In the genomic region with DNA sequence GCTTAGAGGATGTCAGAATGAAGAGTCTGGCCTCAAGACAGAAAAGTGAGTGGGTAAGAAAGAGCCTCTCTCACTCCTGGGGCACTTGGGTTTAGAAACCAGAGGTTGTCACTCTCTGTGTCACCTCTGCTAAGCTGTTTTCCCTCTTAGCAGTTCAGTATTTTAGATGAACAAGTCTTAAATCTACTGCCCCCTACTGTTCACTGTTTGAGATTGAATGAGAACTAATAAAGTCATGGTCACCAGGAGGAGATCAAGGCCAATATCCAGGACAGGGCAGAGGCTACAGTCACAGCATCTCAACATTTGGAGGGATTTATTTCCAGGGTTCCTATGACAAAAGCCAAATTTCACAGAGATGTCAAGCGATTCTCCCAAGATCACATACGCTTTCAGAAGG, we compare ENCODE assay signal across 12 mouse cellular contexts.
A peak's percentile ranks its signal among the peaks of the same experiment; 100 is the strongest.
DNase-seq lines count a peak whose midpoint lies in the region; ATAC-seq and TF ChIP-seq lines count a peak whose summit lies in the region.
"Had no signal": no experiment of that assay in that cellular context is flagged by ENCODE, and none has a peak within 500 bp of the region (broad histone marks: within the 10 kb centered on the region; RNA-seq: fewer than 3 reads in every experiment).

No protein-coding gene starts in this region.

- 96% methylated on average over 2 of the region's 2 CpGs for WGBS in limb, embryonic 14.5 days
- 86% methylated on average over 2 of the region's 2 CpGs for WGBS in limb, embryonic 10.5 days
- WGBS in neural tube, embryonic 14.5 days, result 89% methylated on average over 2 of the region's 2 CpGs

- H3K4me2 ChIP-seq in limb, embryonic 14.5 days (replicated peaks; ENCODE audit: low read depth, low read length, severe bottlenecking), result no peak overlapping the region
- H3K4me2 ChIP-seq in neural tube, embryonic 14.5 days (ENCODE audit: low read depth, low read length), result peak overlapping the region; percentile 3; the same call in 1 of the 2 replicates
- H3K4me2 ChIP-seq: limb, embryonic 13.5 days had no signal

- H3K36me3 ChIP-seq in limb, embryonic 14.5 days (ENCODE audit: control insufficient read depth, insufficient read depth, low read length), result no peaks in the 10 kb centered on the region
- H3K36me3 ChIP-seq in limb, embryonic 10.5 days, result no peaks in the 10 kb centered on the region
- no peaks in the 10 kb centered on the region for H3K36me3 ChIP-seq in neural tube, embryonic 14.5 days (ENCODE audit: control insufficient read depth, insufficient read depth, low read length)
- H3K36me3 ChIP-seq: limb, embryonic 13.5 days had no signal

- peaks cover 22% of the 10 kb centered on the region; the same call in 1 of the 2 replicates for H3K4me1 ChIP-seq in limb, embryonic 14.5 days (ENCODE audit: control insufficient read depth, insufficient read depth, low read length)
- H3K4me1 ChIP-seq in limb, embryonic 10.5 days, result peaks cover 15% of the 10 kb centered on the region
- H3K4me1 ChIP-seq in neural tube, embryonic 14.5 days (ENCODE audit: control insufficient read depth, insufficient read depth, low read length), result peaks cover 21% of the 10 kb centered on the region

- ATAC-seq in limb, embryonic 14.5 days (ENCODE audit: low FRiP score, low read depth), result no peak
- no peak for ATAC-seq in neural tube, embryonic 14.5 days (ENCODE audit: low read depth)

- H3K9me3 ChIP-seq in limb, embryonic 14.5 days (ENCODE audit: control insufficient read depth, low read length), result no peaks in the 10 kb centered on the region
- no peaks in the 10 kb centered on the region for H3K9me3 ChIP-seq in limb, embryonic 10.5 days (replicated peaks)
- no peaks in the 10 kb centered on the region for H3K9me3 ChIP-seq in neural tube, embryonic 14.5 days (ENCODE audit: control insufficient read depth, low read length)
- H3K9me3 ChIP-seq: limb, embryonic 13.5 days had no signal

- no peak overlapping the region for H3K9ac ChIP-seq in limb, embryonic 14.5 days (ENCODE audit: low read depth, low read length, severe bottlenecking)
- H3K9ac ChIP-seq in neural tube, embryonic 14.5 days (replicated peaks; ENCODE audit: low read depth, low read length), result no peak overlapping the region
- H3K9ac ChIP-seq: limb, embryonic 13.5 days had no signal

- no peaks in the 10 kb centered on the region for H3K27me3 ChIP-seq in limb, embryonic 14.5 days (ENCODE audit: control insufficient read depth, insufficient read depth, low read length)
- H3K27me3 ChIP-seq in limb, embryonic 10.5 days (ENCODE audit: low read depth, poor library complexity, severe bottlenecking), result no peaks in the 10 kb centered on the region
- no peaks in the 10 kb centered on the region for H3K27me3 ChIP-seq in neural tube, embryonic 14.5 days (ENCODE audit: control insufficient read depth, insufficient read depth, low read length)
- H3K27me3 ChIP-seq: limb, embryonic 13.5 days had no signal

- DNase-seq in embryo, embryonic 10 days (ENCODE audit: low spot score), result peak; percentile 69
- DNase-seq in embryo, embryonic 9.5 days (ENCODE audit: extremely low spot score), result no peak
- DNase-seq in limb, embryonic 14.5 days (ENCODE audit: low spot score), result peak; percentile 55
- no peak for DNase-seq in limb, embryonic 10.5 days (ENCODE audit: low spot score)
- DNase-seq in embryo, embryonic 10.5 days (ENCODE audit: low spot score), result peak; percentile 76
- no peak for DNase-seq in right cerebral cortex, adult 18-20 months
- DNase-seq in layer of hippocampus, postnatal 36 days, result no peak
- DNase-seq: B cell, adult 2 months; cerebellum, postnatal 36 days; kidney, adult 11 months had no signal

- H3K27ac ChIP-seq in limb, embryonic 14.5 days (replicated peaks; ENCODE audit: low read depth, low read length), result no peak overlapping the region
- no peak overlapping the region for H3K27ac ChIP-seq in limb, embryonic 10.5 days
- no peak overlapping the region for H3K27ac ChIP-seq in neural tube, embryonic 14.5 days (ENCODE audit: low read depth, low read length)
- H3K27ac ChIP-seq: limb, embryonic 13.5 days had no signal

- H3K4me3 ChIP-seq in limb, embryonic 14.5 days (replicated peaks; ENCODE audit: low read length), result no peak overlapping the region
- no peak overlapping the region for H3K4me3 ChIP-seq in limb, embryonic 10.5 days
- H3K4me3 ChIP-seq in neural tube, embryonic 14.5 days (ENCODE audit: low read depth, low read length), result no peak overlapping the region
- H3K4me3 ChIP-seq: limb, embryonic 13.5 days had no signal

- no peak for TF ChIP-seq POLR2A in limb, embryonic 14.5 days (IDR thresholded peaks at IDR 0.05; ENCODE audit: borderline replicate concordance, extremely low read depth, insufficient read depth, insufficient read length)

Comparison
In these comparisons a context has a peak if more than half of its experiments do, and no peak if none do; other contexts are left out.
1. DNase-seq: peak in embryo, embryonic 10 days (single experiment), limb, embryonic 14.5 days (single experiment) and embryo, embryonic 10.5 days (single experiment); none in embryo, embryonic 9.5 days (single experiment), limb, embryonic 10.5 days (single experiment), right cerebral cortex, adult 18-20 months (single experiment) and layer of hippocampus, postnatal 36 days (0 of 2).